ENCODE assay signal across 9 mouse cellular contexts in genomic region chr13:52529188-52529972, GRCm38 (mm10). TPM values are rescaled to one million over a fixed set of nuclear protein-coding genes. Genes with fewer than 3 reads are reported as not detected.
DNase-seq lines count a peak whose midpoint lies in the region; ATAC-seq lines count a peak whose summit lies in the region.
"Had no signal": no experiment of that assay in that cellular context is flagged by ENCODE, and none has a peak within 500 bp of the region (broad histone marks: within the 10 kb centered on the region; RNA-seq: fewer than 3 reads in every experiment).

No protein-coding gene starts in this region.

- ATAC-seq in forebrain, embryonic 11.5 days (replicated peaks; ENCODE audit: low FRiP score) = no peak
- no peak for ATAC-seq in megakaryocyte, adult 5-6 weeks (ENCODE audit: poor library complexity, severe bottlenecking)
- ATAC-seq in neural tube, embryonic 14.5 days (ENCODE audit: low read depth) = no peak

- H3K27me3 ChIP-seq in forebrain, embryonic 10.5 days (ENCODE audit: poor library complexity, severe bottlenecking) = peaks cover 49% of the 10 kb centered on the region
- peaks cover 12% of the 10 kb centered on the region for H3K27me3 ChIP-seq in forebrain, embryonic 11.5 days (ENCODE audit: control insufficient read depth, insufficient read depth, low read length)
- peaks cover 40% of the 10 kb centered on the region for H3K27me3 ChIP-seq in megakaryocyte, embryonic 14.5 days (replicated peaks)
- H3K27me3 ChIP-seq in hindbrain, embryonic 10.5 days (ENCODE audit: insufficient read depth, poor library complexity, severe bottlenecking) = peaks cover 36% of the 10 kb centered on the region
- no peaks in the 10 kb centered on the region for H3K27me3 ChIP-seq in neural tube, embryonic 14.5 days (ENCODE audit: control insufficient read depth, insufficient read depth, low read length)

- DNase-seq in forebrain, embryonic 10.5 days (ENCODE audit: extremely low spot score, low spot score) = no peak
- DNase-seq in forebrain, embryonic 11.5 days (ENCODE audit: low spot score) = no peak
- DNase-seq in hindbrain, embryonic 10.5 days (ENCODE audit: low spot score) = no peak
- DNase-seq in ovary, postnatal 36 days (ENCODE audit: low spot score) = no peak
- no peak for DNase-seq in urinary bladder, postnatal 14 days (ENCODE audit: low spot score)
- DNase-seq: kidney, postnatal 14 days had no signal

- no peak overlapping the region for H3K4me2 ChIP-seq in forebrain, embryonic 11.5 days (ENCODE audit: low read depth, low read length, severe bottlenecking)
- peak overlapping the region; percentile 82 for H3K4me2 ChIP-seq in neural tube, embryonic 14.5 days (ENCODE audit: low read depth, low read length)

- H3K4me3 ChIP-seq in forebrain, embryonic 10.5 days = peak overlapping the region; percentile 64; the same call in 1 of the 2 replicates
- H3K4me3 ChIP-seq in forebrain, embryonic 11.5 days (ENCODE audit: low read depth, low read length) = no peak overlapping the region
- peak overlapping the region; percentile 48 for H3K4me3 ChIP-seq in megakaryocyte, embryonic 14.5 days (replicated peaks)
- peak overlapping the region; percentile 62; the same call in 1 of the 2 replicates for H3K4me3 ChIP-seq in hindbrain, embryonic 10.5 days
- H3K4me3 ChIP-seq in neural tube, embryonic 14.5 days (ENCODE audit: low read depth, low read length) = peak overlapping the region; percentile 44

- H3K27ac ChIP-seq in forebrain, embryonic 10.5 days = no peak overlapping the region
- H3K27ac ChIP-seq in forebrain, embryonic 11.5 days (ENCODE audit: low read depth, low read length) = no peak overlapping the region
- H3K27ac ChIP-seq in hindbrain, embryonic 10.5 days = no peak overlapping the region
- no peak overlapping the region for H3K27ac ChIP-seq in neural tube, embryonic 14.5 days (ENCODE audit: low read depth, low read length)

- peaks cover 12% of the 10 kb centered on the region for H3K4me1 ChIP-seq in forebrain, embryonic 10.5 days
- no peaks in the 10 kb centered on the region; the same call in 1 of the 2 replicates for H3K4me1 ChIP-seq in forebrain, embryonic 11.5 days (replicated peaks; ENCODE audit: control insufficient read depth, insufficient read depth, low read length)
- H3K4me1 ChIP-seq in megakaryocyte, embryonic 14.5 days = peaks cover 41% of the 10 kb centered on the region
- H3K4me1 ChIP-seq in hindbrain, embryonic 10.5 days (replicated peaks) = peaks cover 9% of the 10 kb centered on the region
- H3K4me1 ChIP-seq in neural tube, embryonic 14.5 days (ENCODE audit: control insufficient read depth, insufficient read depth, low read length) = no peaks in the 10 kb centered on the region

- WGBS in forebrain, embryonic 10.5 days = 62% methylated on average over 13 of the region's 13 CpGs
- WGBS in forebrain, embryonic 11.5 days = 62% methylated on average over 13 of the region's 13 CpGs
- WGBS in hindbrain, embryonic 10.5 days = 60% methylated on average over 13 of the region's 13 CpGs
- 65% methylated on average over 13 of the region's 13 CpGs for WGBS in neural tube, embryonic 14.5 days

- no peaks in the 10 kb centered on the region; the same call in 1 of the 2 replicates for H3K9me3 ChIP-seq in forebrain, embryonic 10.5 days
- H3K9me3 ChIP-seq in forebrain, embryonic 11.5 days (ENCODE audit: control insufficient read depth, low read length) = peaks cover 4% of the 10 kb centered on the region; the same call in 1 of the 2 replicates
- peaks cover 10% of the 10 kb centered on the region for H3K9me3 ChIP-seq in megakaryocyte, embryonic 14.5 days
- no peaks in the 10 kb centered on the region for H3K9me3 ChIP-seq in hindbrain, embryonic 10.5 days
- H3K9me3 ChIP-seq in neural tube, embryonic 14.5 days (ENCODE audit: control insufficient read depth, low read length) = no peaks in the 10 kb centered on the region

- H3K9ac ChIP-seq in forebrain, embryonic 11.5 days (ENCODE audit: low read length) = no peak overlapping the region
- H3K9ac ChIP-seq in neural tube, embryonic 14.5 days (replicated peaks; ENCODE audit: low read depth, low read length) = peak overlapping the region; percentile 73

- H3K36me3 ChIP-seq in forebrain, embryonic 10.5 days (replicated peaks) = no peaks in the 10 kb centered on the region
- no peaks in the 10 kb centered on the region for H3K36me3 ChIP-seq in forebrain, embryonic 11.5 days (ENCODE audit: control insufficient read depth, insufficient read depth, low read length)
- H3K36me3 ChIP-seq in megakaryocyte, embryonic 14.5 days (replicated peaks; ENCODE audit: low read length) = peaks cover 11% of the 10 kb centered on the region
- H3K36me3 ChIP-seq in hindbrain, embryonic 10.5 days = no peaks in the 10 kb centered on the region
- H3K36me3 ChIP-seq in neural tube, embryonic 14.5 days (ENCODE audit: control insufficient read depth, insufficient read depth, low read length) = no peaks in the 10 kb centered on the region

RNA-seq across cellular contexts. Expression of gene Diras2, which starts 1.7 kb away (rescaled TPM):
- polyA plus RNA-seq in forebrain, embryonic 10.5 days (2016; fragmentation: Nextera tagmentation; extraction: Ambion mirVana) = 0.02 and 0.05 TPM in 2 replicates
- polyA plus RNA-seq in forebrain, embryonic 11.5 days (2014; fragmentation: Nextera tagmentation; extraction: Ambion mirVana) = 0.05 TPM in 2 replicates
- 1.3 TPM in 1 of 2 replicates, not detected in the other for polyA plus RNA-seq in megakaryocyte, embryonic 14.5 days (2012; ENCODE audit: insufficient read depth, low replicate concordance)
- total RNA-seq in megakaryocyte, adult 5-6 weeks (2015) = 0.30 and 0.54 TPM in 2 replicates
- total RNA-seq in megakaryocyte, adult 5-6 weeks (2017) = 0.04 TPM in 1 of 2 replicates, not detected in the other
- 0.09 and 0.29 TPM in 2 replicates for polyA plus RNA-seq in hindbrain, embryonic 10.5 days (2016; fragmentation: Nextera tagmentation; extraction: Ambion mirVana)
- 5.5 and 5.7 TPM in 2 replicates for polyA plus RNA-seq in neural tube, embryonic 14.5 days (2014; fragmentation: Nextera tagmentation; extraction: Ambion mirVana)

RNA-seq across cellular contexts. Expression of gene Syk, which starts 53.6 kb away (rescaled TPM):
- polyA plus RNA-seq in forebrain, embryonic 10.5 days (2016; fragmentation: Nextera tagmentation; extraction: Ambion mirVana) = 2.1 and 2.3 TPM in 2 replicates
- polyA plus RNA-seq in forebrain, embryonic 11.5 days (2014; fragmentation: Nextera tagmentation; extraction: Ambion mirVana) = 2.2 and 2.3 TPM in 2 replicates
- polyA plus RNA-seq in megakaryocyte, embryonic 14.5 days (2012; ENCODE audit: insufficient read depth, low replicate concordance) = 33.3 and 55.7 TPM in 2 replicates
- total RNA-seq in megakaryocyte, adult 5-6 weeks (2015) = 87.8 and 90.2 TPM in 2 replicates
- 157 and 178 TPM in 2 replicates for total RNA-seq in megakaryocyte, adult 5-6 weeks (2017)
- polyA plus RNA-seq in hindbrain, embryonic 10.5 days (2016; fragmentation: Nextera tagmentation; extraction: Ambion mirVana) = 3.3 and 4.8 TPM in 2 replicates
- 1.2 and 1.8 TPM in 2 replicates for polyA plus RNA-seq in neural tube, embryonic 14.5 days (2014; fragmentation: Nextera tagmentation; extraction: Ambion mirVana)
